Mouse (Mus musculus) midbrain, embryonic 13.5 days (tissue): ENCODE measurements around the gene Btg1-ps1. TPM values are rescaled to one million over a fixed set of nuclear protein-coding genes. Genes with fewer than 3 reads are reported as not detected.
"Not testable (repeated sequence)": the region's sequence is repeated elsewhere in the genome, so short reads cannot be mapped to it uniquely, and the experiment has no call there.

Experiments used
- ATAC-seq: fragments of 200-750 bp; cut with Nextera tagmentation; 2 replicates; pipeline ENCODE4 v1.8.0; 2017; ENCODE audit warnings: mild to moderate bottlenecking, moderate TSS enrichment, moderate library complexity
- H3K27ac ChIP-seq: fragments of 300-500 bp; sonication (generic); 2 replicates; pipeline ENCODE4 v1.5.1; 2015; ENCODE audit warnings: inconsistent platforms, mild to moderate bottlenecking, moderate library complexity
- H3K27me3 ChIP-seq: fragments of 300-500 bp; sonication (generic); 2 replicates; pipeline ENCODE4 v1.6.1; 2015; ENCODE audit warnings: mild to moderate bottlenecking, inconsistent platforms
- H3K36me3 ChIP-seq: fragments of 300-500 bp; sonication (generic); 2 replicates; pipeline ENCODE4 v1.6.1; 2015; ENCODE audit warnings: mild to moderate bottlenecking, inconsistent platforms
- H3K4me1 ChIP-seq: fragments of 300-500 bp; sonication (generic); replicated peaks from 2 replicates; pipeline ENCODE4 v1.6.1; 2015; ENCODE audit warnings: inconsistent platforms
- H3K4me2 ChIP-seq: fragments of 300-500 bp; sonication (generic); replicated peaks from 2 replicates; pipeline ENCODE4 v1.6.1; 2015; ENCODE audit warnings: moderate library complexity, mild to moderate bottlenecking, inconsistent platforms
- H3K4me3 ChIP-seq: fragments of 300-500 bp; sonication (generic); replicated peaks from 2 replicates; pipeline ENCODE4 v1.5.1; 2015; ENCODE audit warnings: mild to moderate bottlenecking, inconsistent platforms
- H3K9ac ChIP-seq: fragments of 300-500 bp; sonication (generic); replicated peaks from 2 replicates; pipeline ENCODE4 v1.6.1; 2015; ENCODE audit warnings: mild to moderate bottlenecking, inconsistent platforms
- H3K9me3 ChIP-seq: fragments of 300-500 bp; sonication (generic); 2 replicates; pipeline ENCODE4 v1.6.1; 2016; ENCODE audit warnings: mild to moderate bottlenecking, inconsistent platforms
- WGBS: fragments of 180-500 bp; shearing (Covaris S2); methylation state at CpG from one replicate; pipeline ENCODE4 v1.1.7; 2015; 5-methylcytosine and 5-hydroxymethylcytosine counted together
- polyA plus RNA-seq: library from polyadenylated mRNA; unstranded; fragments of >200 nt; fragmentation: Nextera tagmentation; extraction: Ambion mirVana; gene quantifications from 2 replicates; pipeline ENCODE4 v1.2.1, GENCODE M21; 2015

The Btg1-ps1 gene
- polyA plus RNA-seq, result not detected in 2 replicates

DNA sequence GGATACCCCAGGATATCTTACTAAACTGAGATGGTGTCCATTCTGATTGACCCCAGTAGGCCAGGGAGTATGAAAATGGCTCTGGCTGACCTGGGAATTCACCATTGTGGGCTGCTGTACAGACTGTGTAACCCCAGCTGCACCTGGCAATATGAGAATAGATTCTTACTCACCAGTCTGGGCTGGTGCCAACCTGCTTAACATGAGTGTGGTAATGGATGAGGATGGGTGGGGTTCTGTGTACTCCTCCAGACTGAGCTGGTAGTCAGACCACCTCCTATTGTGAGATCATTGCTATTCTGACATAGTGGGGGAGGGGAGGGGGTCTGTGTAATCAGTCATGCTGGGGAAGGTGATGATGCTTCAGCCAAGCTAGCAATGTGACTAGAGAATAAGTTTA, at the start of gene Btg1-ps1:
TSS of gene Btg1-ps1 (minus strand) at position 219 of the 400 bp plus-strand sequence.
- ATAC-seq, H3K9me3 ChIP-seq, H3K4me1 ChIP-seq, H3K4me3 ChIP-seq, H3K27me3 ChIP-seq, H3K4me2 ChIP-seq, H3K36me3 ChIP-seq, H3K9ac ChIP-seq, H3K27ac ChIP-seq: not testable (repeated sequence)

DNA sequence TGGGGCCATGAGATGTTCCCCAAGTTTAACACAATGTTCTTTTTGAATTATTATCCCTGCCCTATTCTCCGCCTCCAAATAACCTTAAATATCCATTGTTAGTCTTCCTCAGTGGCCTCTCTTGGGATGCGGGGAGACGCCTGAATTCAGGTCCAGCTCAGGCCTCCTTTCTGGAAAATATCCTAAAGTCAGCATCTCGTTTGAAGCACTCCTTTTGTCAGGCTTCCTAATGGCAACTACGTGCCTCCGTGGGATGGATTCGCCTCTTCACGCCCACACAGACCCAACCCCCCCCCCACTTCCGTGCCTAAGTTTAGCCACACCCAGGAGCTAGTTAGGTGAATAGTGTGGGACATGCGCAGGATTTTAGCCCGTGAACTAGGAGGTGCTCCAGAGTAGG, 47.6 kb upstream of the Btg1-ps1 start, which contains the start of gene Rhox10:
TSS of gene Rhox10 (plus strand) at position 301 of the 400 bp plus-strand sequence.
- Histone ChIP-seq H3K27me3 (no peaks in the 10 kb centered on the region), H3K27ac (no peak within 1 kb of the TSS), H3K4me3 (no peak within 1 kb of the TSS), H3K4me2 (no peak within 1 kb of the TSS), H3K36me3 (no peaks in the 10 kb centered on the region), H3K9me3 (no peaks in the 10 kb centered on the region), H3K4me1 (no peaks in the 10 kb centered on the region), H3K9ac (no peak within 1 kb of the TSS)
- ATAC-seq, result no peak
- 90% methylated on average over 11 of the region's 11 CpGs for WGBS

DNA sequence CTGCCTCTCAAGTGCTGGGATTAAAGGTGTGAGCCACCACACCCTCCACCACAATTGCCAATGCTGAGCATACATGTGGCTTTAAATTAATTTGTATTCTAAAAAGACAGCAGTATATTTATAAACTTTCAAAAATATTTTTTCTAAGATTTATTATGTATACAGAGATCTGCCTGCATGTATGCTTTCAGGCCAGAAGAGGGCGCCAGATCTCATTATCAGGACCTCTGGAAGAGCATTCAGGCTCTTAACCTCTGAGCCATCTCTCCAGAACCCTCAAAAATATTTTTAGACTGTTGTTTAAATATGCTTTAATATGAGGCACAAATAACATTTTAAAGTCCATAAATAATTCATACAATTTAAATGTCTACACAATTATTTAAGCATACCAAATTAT, 42.9 kb upstream of the Btg1-ps1 start:
- Histone ChIP-seq H3K4me3 (no peak overlapping the region), H3K4me2 (no peak overlapping the region), H3K9me3 (no peaks in the 10 kb centered on the region), H3K9ac (no peak overlapping the region), H3K27ac (no peak overlapping the region), H3K4me1 (no peaks in the 10 kb centered on the region), H3K36me3 (no peaks in the 10 kb centered on the region), H3K27me3 (no peaks in the 10 kb centered on the region)
- ATAC-seq, result no peak
- WGBS, result 4% methylated on average over 1 of the region's 1 CpGs

DNA sequence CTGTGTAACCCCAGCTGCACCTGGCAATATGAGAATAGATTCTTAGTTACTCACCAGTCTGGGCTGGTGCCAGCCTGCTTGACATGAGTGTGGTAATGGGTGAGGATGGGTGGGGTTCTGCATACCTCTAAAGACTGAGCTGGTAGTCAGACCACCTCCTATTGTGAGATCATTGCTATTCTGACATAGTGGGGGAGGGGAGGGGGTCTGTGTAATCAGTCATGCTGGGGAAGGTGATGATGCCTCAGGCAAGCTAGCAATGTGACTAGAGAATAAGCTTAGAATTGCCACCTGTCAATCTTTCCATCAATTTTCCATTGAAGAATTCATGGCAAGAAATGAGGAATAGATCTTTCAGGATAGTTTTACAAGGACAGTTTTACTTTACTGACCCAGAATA, 24.4 kb upstream of the Btg1-ps1 start, which contains the start of gene Btg1-ps2:
TSS of gene Btg1-ps2 (minus strand) at position 101 of the 400 bp plus-strand sequence.
- not testable (repeated sequence) for H3K4me1 ChIP-seq, H3K36me3 ChIP-seq, H3K9me3 ChIP-seq, H3K4me3 ChIP-seq, H3K4me2 ChIP-seq, H3K9ac ChIP-seq, H3K27ac ChIP-seq, ATAC-seq, H3K27me3 ChIP-seq

DNA sequence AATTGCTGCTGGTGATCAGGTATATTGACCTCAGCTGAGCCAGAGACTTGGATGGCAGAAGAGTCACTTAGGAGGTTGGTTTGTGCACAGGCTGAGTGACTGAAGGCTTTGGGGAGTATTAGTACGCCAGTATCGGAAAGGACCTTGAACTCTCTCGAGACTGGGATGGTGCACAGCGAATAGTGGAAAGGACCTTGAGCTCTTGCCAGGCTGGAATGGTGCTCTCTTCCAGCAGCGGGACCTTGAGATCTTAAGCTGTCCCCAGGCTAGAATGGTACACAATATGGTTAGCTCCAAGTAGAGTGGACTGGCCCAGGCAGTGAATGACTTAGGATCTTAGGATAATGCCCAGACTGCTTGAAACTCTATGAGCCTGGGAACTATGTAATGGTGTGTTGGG, 21.1 kb upstream of the Btg1-ps1 start:
- Histone ChIP-seq H3K4me3 (no peak overlapping the region), H3K27ac (no peak overlapping the region), H3K27me3 (no peaks in the 10 kb centered on the region), H3K4me2 (no peak overlapping the region), H3K9me3 (no peaks in the 10 kb centered on the region), H3K36me3 (no peaks in the 10 kb centered on the region), H3K4me1 (no peaks in the 10 kb centered on the region), H3K9ac (no peak overlapping the region)
- WGBS, result 89% methylated on average over 5 of the region's 5 CpGs
- no peak for ATAC-seq

DNA sequence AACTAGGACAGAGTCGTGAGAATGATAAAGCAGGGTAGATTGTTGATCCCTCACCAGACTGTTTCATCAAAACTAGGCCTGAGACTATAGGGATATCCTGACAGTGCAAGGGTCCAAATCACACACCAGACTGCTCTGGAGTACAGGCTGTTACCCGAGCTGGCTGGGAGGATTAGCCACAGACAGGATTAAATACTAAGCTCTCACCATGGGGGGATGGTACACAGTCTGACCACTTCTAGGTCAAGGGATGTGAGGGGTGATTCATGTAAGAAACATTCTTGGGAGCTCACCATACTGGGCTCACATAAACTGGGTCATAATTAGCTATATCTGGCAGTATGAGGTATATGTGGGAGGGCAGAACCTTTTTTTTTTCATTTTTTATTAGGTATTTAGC, 15.2 kb upstream of the Btg1-ps1 start:
- ATAC-seq, result no peak
- Histone ChIP-seq H3K9ac (no peak overlapping the region), H3K27ac (no peak overlapping the region), H3K4me3 (no peak overlapping the region), H3K27me3 (no peaks in the 10 kb centered on the region), H3K36me3 (no peaks in the 10 kb centered on the region), H3K9me3 (no peaks in the 10 kb centered on the region), H3K4me2 (no peak overlapping the region), H3K4me1 (no peaks in the 10 kb centered on the region)
- 47% methylated on average over 2 of the region's 2 CpGs for WGBS

GRCm38 (mm10) chrX:38008756-38009155, 9.9 kb downstream of the Btg1-ps1 start:
- Histone ChIP-seq H3K4me3 (no peak overlapping the region), H3K36me3 (no peaks in the 10 kb centered on the region), H3K27ac (no peak overlapping the region), H3K9ac (no peak overlapping the region), H3K27me3 (no peaks in the 10 kb centered on the region), H3K4me2 (no peak overlapping the region), H3K4me1 (no peaks in the 10 kb centered on the region), H3K9me3 (no peaks in the 10 kb centered on the region)
- ATAC-seq, result no peak
- 85% methylated on average over 2 of the region's 2 CpGs for WGBS

Other genes with a start within 250 kb of the Btg1-ps1 start
- gene Rhox5, start 214.0 kb downstream of the Btg1-ps1 start, polyA plus RNA-seq, result not detected in 2 replicates
- not detected in 2 replicates for gene Rhox6, start 191.9 kb downstream of the Btg1-ps1 start, polyA plus RNA-seq
- gene Rhox7a, start 187.1 kb downstream of the Btg1-ps1 start, polyA plus RNA-seq, result not detected in 2 replicates
- gene Rhox8, start 139.9 kb downstream of the Btg1-ps1 start, polyA plus RNA-seq, result not detected in 2 replicates
- gene Rhox7b, start 121.6 kb downstream of the Btg1-ps1 start, polyA plus RNA-seq, result not detected in 2 replicates
- gene Rhox9, start 117.0 kb downstream of the Btg1-ps1 start, polyA plus RNA-seq, result not detected in 2 replicates
- gene Btg1-ps2, start 24.3 kb upstream of the Btg1-ps1 start, polyA plus RNA-seq, result not detected in 2 replicates
- gene Rhox10, start 47.7 kb upstream of the Btg1-ps1 start, polyA plus RNA-seq, result not detected in 2 replicates
- gene Rhox11, start 66.3 kb upstream of the Btg1-ps1 start, polyA plus RNA-seq, result not detected in 2 replicates
- gene Rhox12, start 92.1 kb upstream of the Btg1-ps1 start, polyA plus RNA-seq, result not detected in 2 replicates
- gene Rhox13, start 102.4 kb upstream of the Btg1-ps1 start, polyA plus RNA-seq, result not detected in 2 replicates
- gene Zbtb33, start 171.0 kb upstream of the Btg1-ps1 start, polyA plus RNA-seq, result 6.0 and 6.6 TPM in 2 replicates
- gene Tmem255a, start 233.6 kb upstream of the Btg1-ps1 start, polyA plus RNA-seq, result 17.5 and 21.9 TPM in 2 replicates